Mouse (Mus musculus) heart, embryonic 14.5 days (tissue): ENCODE results near the gene Synpr. TPM values are rescaled to one million over a fixed set of nuclear protein-coding genes. Genes with fewer than 3 reads are reported as not detected.

Source experiments
- ATAC-seq: fragments of 200-750 bp; cut with Nextera tagmentation; 2 replicates; pipeline ENCODE4 v1.8.0; 2017; ENCODE audit warnings: low read depth, moderate TSS enrichment; ENCODE audit not compliant: insufficient number of reproducible peaks, insufficient read depth, low FRiP score
- H3K27ac ChIP-seq, 2 experiments: fragments of 200-500 bp in 1 of 2; fragments of 300-500 bp in 1 of 2; sonication (generic) in 1 of 2; replicated peaks in 1 of 2; 2 replicates each; pipeline ENCODE4 v1.5.1; 2012 to 2014; ENCODE audit warnings: low read depth in 2 of 2, low read length in 2 of 2, control low read depth in 1 of 2, mild to moderate bottlenecking in 1 of 2, mixed read lengths in 1 of 2; ENCODE audit not compliant: control insufficient read depth in 1 of 2, insufficient read depth in 1 of 2
- H3K27me3 ChIP-seq: fragments of 300-500 bp; sonication (generic); 2 replicates; pipeline ENCODE4 v1.6.1; 2014; ENCODE audit warnings: mild to moderate bottlenecking, low read length, control low read depth; ENCODE audit not compliant: control insufficient read depth, insufficient read depth
- H3K36me3 ChIP-seq: fragments of 300-500 bp; sonication (generic); 2 replicates; pipeline ENCODE4 v1.6.1; 2014; ENCODE audit warnings: mild to moderate bottlenecking, control low read depth, low read length, mixed read lengths; ENCODE audit not compliant: control insufficient read depth, insufficient read depth
- H3K4me1 ChIP-seq, 2 experiments: fragments of 200-500 bp in 1 of 2; fragments of 300-500 bp in 1 of 2; sonication (generic) in 1 of 2; 2 replicates each; pipeline ENCODE4 v1.6.1; 2012 to 2014; ENCODE audit warnings: low read length in 2 of 2, control low read depth in 1 of 2, mixed read lengths in 1 of 2; ENCODE audit not compliant: control insufficient read depth in 2 of 2, insufficient read depth in 2 of 2
- H3K4me2 ChIP-seq: fragments of 300-500 bp; sonication (generic); 2 replicates; pipeline ENCODE4 v1.6.1; 2014; ENCODE audit warnings: mild to moderate bottlenecking, low read length
- H3K4me3 ChIP-seq, 2 experiments: fragments of 200-500 bp in 1 of 2; fragments of 300-500 bp in 1 of 2; sonication (generic) in 1 of 2; 2 replicates each; pipeline ENCODE4 v1.5.1; 2012 to 2014; ENCODE audit warnings: low read length in 2 of 2, mild to moderate bottlenecking in 2 of 2, control low read depth in 1 of 2, low read depth in 1 of 2, moderate library complexity in 1 of 2; ENCODE audit not compliant: control insufficient read depth in 1 of 2, insufficient read depth in 1 of 2
- H3K9ac ChIP-seq: fragments of 300-500 bp; sonication (generic); 2 replicates; pipeline ENCODE4 v1.6.1; 2014; ENCODE audit warnings: mild to moderate bottlenecking, low read length
- H3K9me3 ChIP-seq: fragments of 300-500 bp; sonication (generic); 2 replicates; pipeline ENCODE4 v1.6.1; 2016; ENCODE audit warnings: low read length, control low read depth; ENCODE audit not compliant: control insufficient read depth
- WGBS: fragments of 180-500 bp; shearing (Covaris S2); extraction: QIAGEN DNeasy Blood & Tissue Kit; methylation state at CpG from one replicate; pipeline ENCODE4 v1.1.7; 2014; 5-methylcytosine and 5-hydroxymethylcytosine counted together
- polyA plus RNA-seq: library from polyadenylated mRNA; unstranded; fragments of >200 nt; fragmentation: Nextera tagmentation; extraction: Ambion mirVana; gene quantifications from 2 replicates; pipeline ENCODE4 v1.2.1, GENCODE M21; 2014

Synpr gene
- polyA plus RNA-seq, 1 experiment from 2014 or later: 0.51 TPM

DNA sequence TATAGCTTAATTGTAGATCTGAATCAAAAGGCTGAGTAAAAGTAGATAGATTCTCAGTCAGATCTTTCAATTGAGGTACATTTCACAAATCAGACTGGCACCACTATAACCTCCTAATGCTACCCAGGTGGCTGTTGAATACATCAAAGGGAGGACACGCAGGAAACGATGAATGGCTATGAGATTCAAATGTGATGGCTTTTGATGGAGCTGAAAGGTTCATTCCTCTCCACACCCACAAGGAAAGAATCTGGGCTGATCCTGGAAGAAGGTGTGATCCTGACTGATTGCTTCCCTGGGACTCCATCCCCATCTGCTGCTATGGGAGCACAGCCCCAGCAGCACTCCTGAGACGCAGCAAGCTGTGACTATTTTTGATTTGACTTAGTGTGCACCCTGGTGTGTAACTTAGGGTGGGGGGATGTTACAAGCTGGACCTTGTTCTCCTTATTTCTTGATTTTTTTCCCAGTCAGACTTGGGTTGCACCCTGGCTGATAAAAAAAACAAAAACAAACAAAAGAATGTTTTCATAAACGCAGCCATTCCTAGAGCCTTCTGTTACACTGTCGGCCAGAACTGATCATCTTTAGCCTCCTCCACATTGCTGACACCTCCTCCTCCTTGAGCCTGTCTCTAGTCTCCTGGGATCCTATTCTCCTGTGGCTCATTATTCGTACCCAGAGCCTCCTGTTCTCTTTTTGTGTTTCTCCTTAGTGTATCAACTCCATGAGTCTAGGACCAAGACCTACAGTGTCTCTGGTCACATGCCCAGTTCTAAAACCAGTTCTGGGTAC is 114.8 kb downstream of the Synpr start:
- Histone ChIP-seq H3K9ac (no peak overlapping the region), H3K27ac (no peak overlapping the region), H3K27me3 (no peaks in the 10 kb centered on the region), H3K9me3 (no peaks in the 10 kb centered on the region), H3K36me3 (no peaks in the 10 kb centered on the region), H3K4me3 (no peak overlapping the region), H3K4me1 (no peaks in the 10 kb centered on the region), H3K4me2 (no peak overlapping the region)
- 31% methylated on average over 6 of the region's 6 CpGs for WGBS
- no peak for ATAC-seq

DNA sequence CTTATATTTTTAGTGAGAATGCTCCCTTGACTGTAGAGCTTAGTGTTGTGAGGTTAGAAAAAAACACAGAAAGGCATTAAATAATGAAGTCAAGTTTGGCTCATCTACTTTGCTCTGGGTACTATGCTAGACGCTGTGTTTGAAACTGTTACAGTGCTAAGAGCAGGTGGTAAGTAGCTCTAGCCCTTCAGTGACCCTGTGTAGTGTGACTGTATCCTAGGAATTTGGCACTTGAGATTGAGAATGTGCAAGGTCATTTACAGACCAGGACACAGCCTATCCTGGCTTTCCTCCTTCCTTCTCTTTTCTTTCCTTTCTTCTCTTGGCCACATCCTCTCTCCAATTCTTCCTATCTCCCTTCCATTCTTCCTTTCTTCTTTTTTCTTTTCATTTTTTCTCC is 127.1 kb downstream of the Synpr start:
- Histone ChIP-seq H3K9me3 (no peaks in the 10 kb centered on the region), H3K4me1 (peaks cover 0 to 5% of the 10 kb centered on the region in 2 experiments; a peak in 1 of 4 replicates), H3K36me3 (no peaks in the 10 kb centered on the region), H3K4me3 (no peak overlapping the region), H3K27me3 (no peaks in the 10 kb centered on the region), H3K27ac (no peak overlapping the region), H3K9ac (no peak overlapping the region), H3K4me2 (no peak overlapping the region)
- ATAC-seq: no peak; the same call in 1 of the 2 replicates
- WGBS: 33% methylated on average over 1 of the region's 1 CpGs

DNA sequence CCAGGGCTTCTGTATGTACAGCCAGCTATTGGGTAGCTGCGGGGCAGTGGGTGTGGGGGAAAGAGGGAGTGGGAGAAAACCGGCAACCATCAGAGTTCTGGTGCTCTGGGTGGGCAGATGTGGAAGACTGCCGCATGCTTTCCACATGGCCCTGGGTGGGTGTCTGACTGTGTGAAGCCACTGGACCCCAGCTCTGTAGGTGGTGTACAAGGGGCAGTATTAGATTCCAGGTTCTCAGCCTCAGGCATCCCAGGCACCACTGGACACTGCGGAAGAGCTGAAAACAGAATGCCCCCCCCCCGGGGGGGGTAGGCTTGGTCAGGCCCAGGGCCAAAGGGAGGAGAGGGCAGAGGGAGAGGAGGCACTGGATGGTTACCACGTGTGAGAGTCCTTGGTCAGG is 156.1 kb downstream of the Synpr start:
- Histone ChIP-seq H3K27me3 (no peaks in the 10 kb centered on the region), H3K4me3 (no peak overlapping the region), H3K36me3 (no peaks in the 10 kb centered on the region), H3K9ac (no peak overlapping the region), H3K27ac (no peak overlapping the region), H3K4me1 (no peaks in the 10 kb centered on the region), H3K4me2 (no peak overlapping the region), H3K9me3 (no peaks in the 10 kb centered on the region)
- ATAC-seq: no peak
- 70% methylated on average over 6 of the region's 6 CpGs for WGBS

DNA sequence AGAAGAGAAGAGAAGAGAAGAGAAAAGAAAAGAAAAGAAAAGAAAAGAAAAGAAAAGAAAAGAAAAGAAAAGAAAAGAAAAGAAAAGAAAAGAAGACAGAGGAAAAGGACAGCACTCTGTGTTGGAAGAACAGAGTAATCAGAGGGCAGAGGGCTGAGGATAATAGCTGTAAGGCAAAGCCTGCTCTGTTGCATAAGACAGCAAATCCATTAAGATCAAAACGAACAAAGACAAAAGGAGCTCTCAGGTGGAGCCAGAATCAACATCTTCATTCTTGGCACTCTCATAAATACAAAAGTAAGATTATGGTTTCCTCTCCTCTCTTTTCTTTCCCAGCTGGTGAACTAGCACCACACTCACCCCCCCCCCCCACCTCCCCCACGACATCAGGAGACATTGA is 160.3 kb downstream of the Synpr start:
- Histone ChIP-seq H3K9ac (no peak overlapping the region), H3K4me3 (no peak overlapping the region), H3K4me1 (no peaks in the 10 kb centered on the region), H3K27ac (no peak overlapping the region), H3K4me2 (no peak overlapping the region), H3K9me3 (no peaks in the 10 kb centered on the region), H3K27me3 (no peaks in the 10 kb centered on the region), H3K36me3 (no peaks in the 10 kb centered on the region)
- 25% methylated on average over 2 of the region's 2 CpGs for WGBS
- no peak for ATAC-seq

DNA sequence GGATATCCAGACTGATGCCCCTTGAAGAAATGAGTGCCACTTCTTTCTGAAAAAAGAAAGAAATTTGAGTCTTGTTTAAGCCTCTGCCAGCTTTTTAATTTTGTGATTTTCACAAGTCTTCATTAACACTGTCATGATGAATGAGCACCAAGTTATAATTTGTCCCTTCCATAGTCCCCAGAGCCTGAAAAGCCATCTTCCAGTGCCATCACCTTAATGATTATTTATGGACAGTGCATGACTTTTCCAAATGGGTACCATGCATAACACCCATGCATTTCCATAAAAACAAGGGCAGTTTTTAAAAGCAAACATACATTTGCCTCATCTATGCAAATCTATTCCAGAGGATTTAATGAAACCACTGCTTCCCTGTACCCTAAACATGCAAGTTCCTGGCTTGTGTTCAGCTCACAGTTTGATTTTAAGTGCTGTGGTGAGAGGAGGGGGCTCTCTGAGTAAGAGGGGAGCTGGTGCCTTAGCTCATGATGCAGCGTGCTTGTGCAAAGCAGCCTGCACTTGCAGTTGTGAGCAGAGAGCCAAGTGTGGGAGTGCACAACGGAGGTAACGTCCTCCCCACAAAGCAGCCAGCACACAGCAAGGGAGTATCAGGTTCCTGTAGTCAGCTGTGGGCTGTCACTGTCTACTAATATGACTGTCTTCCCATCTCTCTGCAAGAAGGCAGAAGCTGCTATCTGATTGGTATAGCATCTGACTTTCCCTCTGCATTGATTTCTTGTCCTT is 169.1 kb downstream of the Synpr start:
- Histone ChIP-seq H3K27me3 (no peaks in the 10 kb centered on the region), H3K4me1 (no peaks in the 10 kb centered on the region), H3K4me3 (no peak overlapping the region), H3K9ac (no peak overlapping the region), H3K36me3 (no peaks in the 10 kb centered on the region), H3K27ac (no peak overlapping the region), H3K4me2 (no peak overlapping the region), H3K9me3 (no peaks in the 10 kb centered on the region)
- WGBS: 43% methylated on average over 3 of the region's 3 CpGs
- ATAC-seq: no peak

DNA sequence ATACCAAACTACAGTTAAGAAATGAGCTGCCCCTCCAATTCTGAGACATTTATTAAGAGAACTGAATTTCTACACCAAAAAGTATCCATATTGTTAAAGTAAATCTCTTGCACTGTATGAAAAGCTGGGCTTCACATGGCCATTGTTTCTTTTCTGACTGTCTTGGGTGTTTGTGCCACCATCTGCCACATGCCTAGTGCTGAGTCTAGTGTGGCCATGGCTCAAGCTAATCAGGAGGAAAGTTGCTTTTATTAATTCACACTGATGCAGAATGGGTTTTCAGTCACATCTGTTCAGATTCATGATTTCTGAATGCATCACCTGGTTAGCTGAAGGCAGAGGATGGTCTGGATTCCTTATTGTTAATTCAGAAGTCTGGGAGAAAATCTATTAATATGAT is 170.4 kb downstream of the Synpr start:
- Histone ChIP-seq H3K27ac (no peak overlapping the region), H3K27me3 (no peaks in the 10 kb centered on the region), H3K4me1 (no peaks in the 10 kb centered on the region), H3K4me3 (no peak overlapping the region), H3K9me3 (no peaks in the 10 kb centered on the region), H3K36me3 (no peaks in the 10 kb centered on the region), H3K4me2 (no peak overlapping the region), H3K9ac (no peak overlapping the region)
- ATAC-seq: no peak

DNA sequence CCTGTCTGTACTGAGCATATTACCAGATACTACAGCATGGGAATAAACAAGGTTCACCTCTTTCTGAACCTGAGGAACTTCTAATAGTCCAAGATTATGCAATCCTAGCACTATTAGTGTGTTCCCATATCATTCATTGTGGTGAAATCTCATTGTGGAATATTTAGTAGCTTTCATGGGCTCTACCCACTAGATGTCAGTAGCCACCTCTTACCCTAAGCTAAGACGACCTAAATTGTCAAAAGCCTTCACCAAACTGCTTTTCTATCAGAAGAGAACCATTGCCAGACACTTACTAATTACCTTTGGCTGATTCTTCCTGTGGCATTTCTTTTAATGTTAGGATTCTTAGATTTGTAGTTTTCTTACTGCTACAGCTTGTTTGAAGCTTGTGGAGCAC is 174.8 kb downstream of the Synpr start:
- no peaks in the 10 kb centered on the region for H3K27me3 ChIP-seq

More for the DNA sequence above, 174.8 kb downstream of the Synpr start:
- no peak overlapping the region for H3K4me3 ChIP-seq
- no peaks in the 10 kb centered on the region for H3K4me1 ChIP-seq
- 0% methylated on average over 1 of the region's 1 CpGs for WGBS
- H3K9ac ChIP-seq: no peak overlapping the region
- no peak overlapping the region for H3K4me2 ChIP-seq
- H3K36me3 ChIP-seq: no peaks in the 10 kb centered on the region
- no peak overlapping the region for H3K27ac ChIP-seq
- no peak for ATAC-seq
- H3K9me3 ChIP-seq: no peaks in the 10 kb centered on the region
